Mouse (Mus musculus): ENCODE measurements around the gene Usp6nl. TPM values are rescaled to one million over a fixed set of nuclear protein-coding genes. Genes with fewer than 3 reads are reported as not detected.

The Usp6nl gene
- polyA plus RNA-seq, 1 experiment from 2014 or later: 8.9 TPM

- H3K36me3 ChIP-seq (ENCODE audit: control insufficient read depth, insufficient read depth, low read length): no peaks in the 10 kb centered on the region
- no peak for ATAC-seq (ENCODE audit: low FRiP score, low TSS enrichment)
- H3K4me2 ChIP-seq (replicated peaks; ENCODE audit: low read depth): no peak overlapping the region
These were observed 13.1 kb upstream of the Usp6nl start for GRCm38 (mm10) chr2:6309373-6309821.

GRCm38 (mm10) chr2:6312764-6313163, 9.7 kb upstream of the Usp6nl start:
- Histone ChIP-seq H3K27ac (replicated peaks) (no peak overlapping the region), H3K36me3 (ENCODE audit: control insufficient read depth, insufficient read depth, low read length) (no peaks in the 10 kb centered on the region), H3K9ac (ENCODE audit: low read length) (no peak overlapping the region), H3K4me1 (replicated peaks; ENCODE audit: control insufficient read depth, insufficient read depth) (no peaks in the 10 kb centered on the region), H3K27me3 (ENCODE audit: control insufficient read depth, insufficient read depth, low read length) (no peaks in the 10 kb centered on the region), H3K4me3 (ENCODE audit: low read depth, low read length) (no peak overlapping the region), H3K9me3 (ENCODE audit: control insufficient read depth, low read length) (no peaks in the 10 kb centered on the region), H3K4me2 (replicated peaks; ENCODE audit: low read depth) (no peak overlapping the region)
- TF ChIP-seq EP300 (optimal IDR thresholded peaks at IDR 0.05): no peak
- DNase-seq (ENCODE audit: low spot score): no peak
- 84% methylated on average over 10 of the region's 10 CpGs for whole genome bisulfite sequencing
- ATAC-seq (ENCODE audit: low FRiP score, low TSS enrichment): no peak

More at GRCm38 (mm10) chr2:6309373-6309821, 13.1 kb upstream of the Usp6nl start:
- WGBS: 41% methylated on average over 6 of the region's 6 CpGs
- DNase-seq (ENCODE audit: low spot score): no peak
- Histone ChIP-seq H3K27me3 (ENCODE audit: control insufficient read depth, insufficient read depth, low read length) (no peaks in the 10 kb centered on the region), H3K9ac (ENCODE audit: low read length) (no peak overlapping the region), H3K9me3 (ENCODE audit: control insufficient read depth, low read length) (no peaks in the 10 kb centered on the region), H3K4me1 (replicated peaks; ENCODE audit: control insufficient read depth, insufficient read depth) (no peaks in the 10 kb centered on the region), H3K4me3 (ENCODE audit: low read depth, low read length) (no peak overlapping the region), H3K27ac (replicated peaks) (no peak overlapping the region)
- TF ChIP-seq CTCF (IDR thresholded peaks at IDR 0.05; ENCODE audit: low read depth) (no peak), EP300 (optimal IDR thresholded peaks at IDR 0.05) (no peak)

GRCm38 (mm10) chr2:6313733-6314132, 8.7 kb upstream of the Usp6nl start:
- Histone ChIP-seq H3K4me2 (replicated peaks; ENCODE audit: low read depth) (no peak overlapping the region), H3K27ac (replicated peaks) (no peak overlapping the region), H3K4me1 (replicated peaks; ENCODE audit: control insufficient read depth, insufficient read depth) (no peaks in the 10 kb centered on the region), H3K36me3 (ENCODE audit: control insufficient read depth, insufficient read depth, low read length) (no peaks in the 10 kb centered on the region), H3K4me3 (ENCODE audit: low read depth, low read length) (no peak overlapping the region), H3K27me3 (ENCODE audit: control insufficient read depth, insufficient read depth, low read length) (no peaks in the 10 kb centered on the region), H3K9ac (ENCODE audit: low read length) (no peak overlapping the region), H3K9me3 (ENCODE audit: control insufficient read depth, low read length) (no peaks in the 10 kb centered on the region)
- TF ChIP-seq EP300 (optimal IDR thresholded peaks at IDR 0.05) (no peak), CTCF (IDR thresholded peaks at IDR 0.05; ENCODE audit: low read depth) (no peak)
- ATAC-seq (ENCODE audit: low FRiP score, low TSS enrichment) (no peak), DNase-seq (ENCODE audit: low spot score) (no peak)
- 81% methylated on average over 1 of the region's 1 CpGs for WGBS

- no peak overlapping the region for H3K27ac ChIP-seq (replicated peaks)
- no peaks in the 10 kb centered on the region for H3K36me3 ChIP-seq (ENCODE audit: control insufficient read depth, insufficient read depth, low read length)
- H3K9me3 ChIP-seq (ENCODE audit: control insufficient read depth, low read length): no peaks in the 10 kb centered on the region
- ATAC-seq (ENCODE audit: low FRiP score, low TSS enrichment) (no peak), DNase-seq (ENCODE audit: low spot score) (no peak)
- H3K4me2 ChIP-seq (replicated peaks; ENCODE audit: low read depth): no peak overlapping the region
- WGBS: 59% methylated on average over 3 of the region's 3 CpGs
- H3K9ac ChIP-seq (ENCODE audit: low read length): no peak overlapping the region
- H3K4me1 ChIP-seq (replicated peaks; ENCODE audit: control insufficient read depth, insufficient read depth): no peaks in the 10 kb centered on the region
- H3K27me3 ChIP-seq (ENCODE audit: control insufficient read depth, insufficient read depth, low read length): no peaks in the 10 kb centered on the region
- TF ChIP-seq EP300 (optimal IDR thresholded peaks at IDR 0.05): no peak
- TF ChIP-seq CTCF (IDR thresholded peaks at IDR 0.05; ENCODE audit: low read depth): no peak
- no peak overlapping the region for H3K4me3 ChIP-seq (ENCODE audit: low read depth, low read length)
These were observed 2.3 kb upstream of the Usp6nl start for GRCm38 (mm10) chr2:6320153-6320552.

GRCm38 (mm10) chr2:6321769-6322375, 595 bp upstream of the Usp6nl start:
- peak overlapping the region; percentile 92 for H3K9ac ChIP-seq (ENCODE audit: low read length)
- TF ChIP-seq CTCF (IDR thresholded peaks at IDR 0.05; ENCODE audit: low read depth) (no peak), EP300 (optimal IDR thresholded peaks at IDR 0.05) (no peak)
- peak overlapping the region; percentile 62 for H3K4me2 ChIP-seq (replicated peaks; ENCODE audit: low read depth)
- WGBS: 3% methylated on average over 9 of the region's 9 CpGs
- no peaks in the 10 kb centered on the region for H3K27me3 ChIP-seq (ENCODE audit: control insufficient read depth, insufficient read depth, low read length)
- ATAC-seq (ENCODE audit: low FRiP score, low TSS enrichment) (peak; percentile 50), DNase-seq (ENCODE audit: low spot score) (peak; percentile 50)
- peak overlapping the region; percentile 96 for H3K4me3 ChIP-seq (ENCODE audit: low read depth, low read length)
- no peaks in the 10 kb centered on the region for H3K36me3 ChIP-seq (ENCODE audit: control insufficient read depth, insufficient read depth, low read length)
- H3K9me3 ChIP-seq (ENCODE audit: control insufficient read depth, low read length): no peaks in the 10 kb centered on the region
- H3K27ac ChIP-seq (replicated peaks): peak overlapping the region; percentile 99
- H3K4me1 ChIP-seq (replicated peaks; ENCODE audit: control insufficient read depth, insufficient read depth): no peaks in the 10 kb centered on the region

DNA sequence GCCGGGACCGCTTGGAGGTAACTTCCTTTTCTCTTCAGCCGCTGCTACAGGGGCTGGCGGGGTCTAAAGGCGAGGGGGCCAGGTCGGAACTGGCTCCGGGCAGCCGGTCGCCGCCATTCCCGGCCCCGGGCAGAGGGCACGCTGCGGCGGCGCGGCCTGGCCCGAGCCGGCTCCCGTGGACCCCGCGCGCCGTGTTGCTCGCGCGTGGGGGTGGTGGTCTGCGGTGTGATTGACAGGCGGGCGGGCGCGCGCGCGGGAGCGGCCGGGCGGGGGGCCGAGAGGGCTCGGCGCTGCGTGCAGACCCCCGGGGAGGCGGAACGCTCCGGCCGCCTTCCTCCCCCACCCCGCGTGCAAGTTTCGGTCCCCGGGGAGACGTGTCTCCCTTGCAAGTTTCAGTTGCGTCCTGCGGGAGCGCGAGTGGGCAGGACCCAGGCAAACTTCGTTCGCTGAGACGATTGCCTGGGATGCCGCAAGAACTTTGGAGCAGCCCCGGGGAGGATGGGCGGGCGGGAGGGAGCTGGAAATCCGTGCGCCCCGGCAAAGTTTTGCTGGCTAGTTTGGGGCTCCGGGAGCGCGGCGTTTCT, 563 bp downstream of the Usp6nl start:
- Histone ChIP-seq H3K27ac (replicated peaks) (peak overlapping the region; percentile 99), H3K27me3 (ENCODE audit: control insufficient read depth, insufficient read depth, low read length) (no peaks in the 10 kb centered on the region), H3K4me2 (replicated peaks; ENCODE audit: low read depth) (peak overlapping the region; percentile 62), H3K9me3 (ENCODE audit: control insufficient read depth, low read length) (no peaks in the 10 kb centered on the region), H3K36me3 (ENCODE audit: control insufficient read depth, insufficient read depth, low read length) (no peaks in the 10 kb centered on the region), H3K9ac (ENCODE audit: low read length) (peak overlapping the region; percentile 92), H3K4me1 (replicated peaks; ENCODE audit: control insufficient read depth, insufficient read depth) (no peaks in the 10 kb centered on the region), H3K4me3 (ENCODE audit: low read depth, low read length) (peak overlapping the region; percentile 96)
- WGBS: under 1% methylated on average over 52 of the region's 70 CpGs
- ATAC-seq (ENCODE audit: low FRiP score, low TSS enrichment) (peak; percentile 74), DNase-seq (ENCODE audit: low spot score) (peak; percentile 70)
- no peak for TF ChIP-seq EP300 (optimal IDR thresholded peaks at IDR 0.05)
- peak; percentile 36; the same call in 1 of the 2 replicates for TF ChIP-seq CTCF (IDR thresholded peaks at IDR 0.05; ENCODE audit: low read depth)

Data from stomach, postnatal 0 days (tissue).